Mouse (Mus musculus): ENCODE measurements around the gene Olfr1420. TPM values are rescaled to one million over a fixed set of nuclear protein-coding genes. Genes with fewer than 3 reads are reported as not detected.
"Not testable (repeated sequence)": the region's sequence is repeated elsewhere in the genome, so short reads cannot be mapped to it uniquely, and the experiment has no call there.

Gene Olfr1420
- total and polyA plus RNA-seq, 2 experiments from 2014 or later, result 0.11 TPM; not detected in 1

DNA sequence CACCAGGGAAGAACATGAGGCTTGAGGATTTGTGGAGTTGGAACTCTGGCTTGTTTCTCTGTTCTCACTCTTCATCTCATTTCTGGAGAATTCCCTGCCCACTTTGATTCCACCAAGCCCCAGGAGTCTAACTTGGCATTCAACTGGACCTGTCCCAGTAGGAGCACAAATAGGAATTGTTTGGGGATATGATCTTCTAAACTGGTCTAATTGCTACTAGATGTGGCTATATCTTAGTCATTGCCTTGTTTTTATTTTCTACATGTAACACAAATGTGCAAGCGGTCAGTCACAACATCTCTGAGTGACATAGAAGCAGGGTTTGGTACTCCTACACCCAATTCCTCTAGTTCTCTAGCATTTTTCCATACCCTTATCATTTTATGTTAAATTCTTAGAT, 25.4 kb upstream of the Olfr1420 start, which contains the start of gene Olfr1418:
Olfr1418 (minus strand) TSS at position 101 of the 400 bp plus-strand sequence.
- no peaks in the 10 kb centered on the region for H3K4me1 ChIP-seq (ENCODE audit: control insufficient read depth, insufficient read depth)
- H3K4me3 ChIP-seq (ENCODE audit: low read depth, low read length), result no peak within 1 kb of the TSS
- no peak for DNase-seq (ENCODE audit: low spot score)
- H3K27me3 ChIP-seq (ENCODE audit: control insufficient read depth, insufficient read depth, low read length), result no peaks in the 10 kb centered on the region
- H3K27ac ChIP-seq (ENCODE audit: low read depth), result no peak within 1 kb of the TSS
- no peak for ATAC-seq (ENCODE audit: insufficient read depth, low read depth)
- no peak within 1 kb of the TSS for H3K9ac ChIP-seq (replicated peaks; ENCODE audit: low read depth, low read length)
- H3K36me3 ChIP-seq (replicated peaks; ENCODE audit: control insufficient read depth, insufficient read depth, low read length), result no peaks in the 10 kb centered on the region
- H3K9me3 ChIP-seq (replicated peaks; ENCODE audit: control insufficient read depth, low read length), result no peaks in the 10 kb centered on the region
- TF ChIP-seq CTCF (IDR thresholded peaks at IDR 0.05; ENCODE audit: low read depth) (no peak), EP300 (IDR thresholded peaks at IDR 0.05; ENCODE audit: low read depth) (no peak)
- 84% methylated on average over 1 of the region's 1 CpGs for WGBS
- no peak within 1 kb of the TSS for H3K4me2 ChIP-seq (ENCODE audit: low read depth, low read length)

DNA sequence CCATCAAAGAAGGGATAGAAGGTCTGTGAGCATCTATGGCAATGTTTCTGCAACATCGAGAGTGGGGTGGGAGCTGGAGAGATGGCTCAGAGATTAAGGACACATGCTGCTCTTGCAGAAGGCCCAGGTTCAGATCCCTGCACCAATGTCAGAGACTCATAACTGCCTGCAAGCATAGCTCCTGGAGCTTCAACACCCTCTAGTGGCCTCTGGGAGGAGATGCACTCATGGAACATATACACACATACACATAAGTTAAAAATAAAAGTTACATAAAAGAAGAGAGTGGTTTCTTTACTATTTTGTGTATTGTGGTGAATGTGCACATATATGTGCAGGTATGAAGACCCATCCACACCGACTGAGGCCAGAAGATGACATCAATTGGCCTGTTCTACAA, 18.5 kb upstream of the Olfr1420 start:
- H3K4me1 ChIP-seq (ENCODE audit: control insufficient read depth, insufficient read depth), result no peaks in the 10 kb centered on the region
- no peaks in the 10 kb centered on the region for H3K27me3 ChIP-seq (ENCODE audit: control insufficient read depth, insufficient read depth, low read length)
- ATAC-seq (ENCODE audit: insufficient read depth, low read depth) (no peak), DNase-seq (ENCODE audit: low spot score) (no peak)
- H3K36me3 ChIP-seq (replicated peaks; ENCODE audit: control insufficient read depth, insufficient read depth, low read length), result no peaks in the 10 kb centered on the region
- no peak overlapping the region for H3K4me2 ChIP-seq (ENCODE audit: low read depth, low read length)
- no peak overlapping the region for H3K9ac ChIP-seq (replicated peaks; ENCODE audit: low read depth, low read length)
- H3K4me3 ChIP-seq (ENCODE audit: low read depth, low read length), result no peak overlapping the region
- H3K9me3 ChIP-seq (replicated peaks; ENCODE audit: control insufficient read depth, low read length), result no peaks in the 10 kb centered on the region; the same call in 1 of the 2 replicates
- no peak overlapping the region for H3K27ac ChIP-seq (ENCODE audit: low read depth)
- WGBS, result 73% methylated on average over 2 of the region's 2 CpGs
- TF ChIP-seq EP300 (IDR thresholded peaks at IDR 0.05; ENCODE audit: low read depth), result no peak
- TF ChIP-seq CTCF (IDR thresholded peaks at IDR 0.05; ENCODE audit: low read depth), result no peak

DNA sequence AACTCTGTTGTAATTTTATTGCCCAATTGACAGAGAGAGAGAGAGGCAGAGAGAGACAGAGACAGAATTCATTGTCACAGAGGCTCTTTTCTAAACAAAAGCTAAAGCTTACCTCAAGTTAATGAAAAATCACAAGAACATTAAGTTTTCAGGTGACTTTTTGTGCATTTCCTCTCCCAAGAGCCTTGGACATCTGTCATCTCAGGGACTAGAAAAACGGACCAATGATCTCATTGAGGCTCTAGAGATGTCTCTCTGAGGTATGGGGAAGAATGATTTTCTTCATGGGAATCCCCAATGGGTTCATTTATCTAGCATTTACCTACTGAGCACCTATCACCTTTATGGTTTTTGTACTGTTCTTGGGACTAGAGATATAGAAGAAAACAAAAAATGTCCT, 11.4 kb upstream of the Olfr1420 start, which contains the start of gene Olfr1419:
Olfr1419 (minus strand) TSS at position 101 of the 400 bp plus-strand sequence.
- H3K9ac ChIP-seq (replicated peaks; ENCODE audit: low read depth, low read length), result no peak within 1 kb of the TSS
- 20% methylated on average over 1 of the region's 1 CpGs for WGBS
- H3K27ac ChIP-seq (ENCODE audit: low read depth), result no peak within 1 kb of the TSS

DNA sequence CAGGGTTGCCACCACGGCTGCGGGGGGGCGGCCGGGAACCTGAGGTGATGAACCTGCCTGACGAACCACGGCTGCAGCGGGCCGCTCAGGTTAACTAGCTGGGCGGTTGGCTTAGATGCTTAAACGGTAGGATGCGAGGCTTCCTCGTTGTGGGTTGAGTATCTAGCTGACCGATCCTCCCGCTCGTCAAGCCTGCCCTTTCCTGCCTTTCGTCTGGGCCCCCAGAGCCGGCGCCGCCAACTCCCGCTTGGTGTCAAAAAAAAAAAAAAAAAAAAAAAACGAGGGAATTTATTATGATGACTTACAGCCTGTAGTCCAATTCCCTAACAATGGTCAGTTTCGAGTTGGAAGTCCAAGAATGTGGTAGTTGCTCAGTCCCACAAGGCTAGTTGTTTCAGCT, 8.0 kb upstream of the Olfr1420 start:
- H3K4me2 ChIP-seq (ENCODE audit: low read depth, low read length), result peak overlapping the region; percentile 16; the same call in 1 of the 2 replicates
- ATAC-seq (ENCODE audit: insufficient read depth, low read depth); H3K27ac ChIP-seq (ENCODE audit: low read depth); H3K4me1 ChIP-seq (ENCODE audit: control insufficient read depth, insufficient read depth); DNase-seq (ENCODE audit: low spot score); H3K36me3 ChIP-seq (replicated peaks; ENCODE audit: control insufficient read depth, insufficient read depth, low read length); H3K4me3 ChIP-seq (ENCODE audit: low read depth, low read length); H3K27me3 ChIP-seq (ENCODE audit: control insufficient read depth, insufficient read depth, low read length); H3K9me3 ChIP-seq (replicated peaks; ENCODE audit: control insufficient read depth, low read length); H3K9ac ChIP-seq (replicated peaks; ENCODE audit: low read depth, low read length): not testable (repeated sequence)
- 47% methylated on average over 20 of the region's 22 CpGs for WGBS

More for the DNA sequence above, 11.4 kb upstream of the Olfr1420 start, which contains the start of gene Olfr1419:
- Histone ChIP-seq H3K36me3 (replicated peaks; ENCODE audit: control insufficient read depth, insufficient read depth, low read length) (no peaks in the 10 kb centered on the region), H3K4me2 (ENCODE audit: low read depth, low read length) (no peak within 1 kb of the TSS), H3K4me3 (ENCODE audit: low read depth, low read length) (no peak within 1 kb of the TSS), H3K4me1 (ENCODE audit: control insufficient read depth, insufficient read depth) (no peaks in the 10 kb centered on the region), H3K9me3 (replicated peaks; ENCODE audit: control insufficient read depth, low read length) (no peaks in the 10 kb centered on the region), H3K27me3 (ENCODE audit: control insufficient read depth, insufficient read depth, low read length) (no peaks in the 10 kb centered on the region)
- DNase-seq (ENCODE audit: low spot score) (no peak), ATAC-seq (ENCODE audit: insufficient read depth, low read depth) (no peak)
- TF ChIP-seq CTCF (IDR thresholded peaks at IDR 0.05; ENCODE audit: low read depth) (no peak), EP300 (IDR thresholded peaks at IDR 0.05; ENCODE audit: low read depth) (no peak)

DNA sequence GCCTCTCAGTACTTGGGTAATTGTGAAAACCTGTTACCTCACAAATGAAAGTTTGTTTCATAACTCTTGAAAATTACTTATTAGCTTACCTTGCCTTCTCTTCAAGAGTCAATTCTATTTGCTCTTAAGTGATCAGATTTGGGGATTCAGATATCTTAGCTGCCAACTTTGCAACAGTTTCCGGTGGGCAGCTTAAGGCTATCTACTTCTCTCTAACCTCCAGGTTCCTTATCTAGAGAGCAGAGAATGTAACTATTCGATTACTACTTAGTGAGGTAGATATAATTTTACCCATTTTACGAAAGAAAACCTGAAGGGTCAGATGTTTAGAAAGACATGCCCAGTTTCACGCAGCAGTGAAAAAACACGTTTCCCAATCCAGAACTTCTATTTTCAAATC, 24.7 kb downstream of the Olfr1420 start:
- Histone ChIP-seq H3K36me3 (replicated peaks; ENCODE audit: control insufficient read depth, insufficient read depth, low read length) (peaks cover 10% of the 10 kb centered on the region; the same call in 1 of the 2 replicates), H3K9me3 (replicated peaks; ENCODE audit: control insufficient read depth, low read length) (no peaks in the 10 kb centered on the region), H3K27ac (ENCODE audit: low read depth) (peak overlapping the region; percentile 95), H3K9ac (replicated peaks; ENCODE audit: low read depth, low read length) (peak overlapping the region; percentile 60; the same call in 1 of the 2 replicates), H3K4me1 (ENCODE audit: control insufficient read depth, insufficient read depth) (peaks cover 9% of the 10 kb centered on the region), H3K4me3 (ENCODE audit: low read depth, low read length) (peak overlapping the region; percentile 96), H3K27me3 (ENCODE audit: control insufficient read depth, insufficient read depth, low read length) (no peaks in the 10 kb centered on the region), H3K4me2 (ENCODE audit: low read depth, low read length) (peak overlapping the region; percentile 81)
- DNase-seq (ENCODE audit: low spot score) (no peak), ATAC-seq (ENCODE audit: insufficient read depth, low read depth) (no peak)
- TF ChIP-seq EP300 (IDR thresholded peaks at IDR 0.05; ENCODE audit: low read depth) (no peak), CTCF (IDR thresholded peaks at IDR 0.05; ENCODE audit: low read depth) (no peak)
- 71% methylated on average over 5 of the region's 5 CpGs for WGBS

DNA sequence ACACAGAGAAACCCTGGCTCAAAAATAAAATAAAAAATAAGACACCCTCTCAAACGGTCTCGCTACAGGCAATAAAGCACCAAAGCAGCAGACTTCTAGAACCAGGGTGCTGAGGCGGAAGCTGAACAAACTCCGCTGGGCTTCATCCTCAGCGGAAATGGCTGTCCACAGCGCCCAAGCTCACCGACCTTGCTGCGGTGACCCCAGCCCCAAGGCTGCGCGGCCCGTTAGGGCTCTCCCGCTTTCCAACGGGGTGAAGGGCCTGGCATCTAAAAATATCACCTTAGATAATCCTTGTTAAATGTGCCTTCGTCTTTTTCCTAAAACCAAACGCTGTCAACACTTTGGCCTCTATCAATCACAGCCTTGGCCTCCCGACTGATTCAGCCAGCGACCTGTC, 25.2 kb downstream of the Olfr1420 start:
- WGBS, result 4% methylated on average over 17 of the region's 17 CpGs
- no peaks in the 10 kb centered on the region for H3K27me3 ChIP-seq (ENCODE audit: control insufficient read depth, insufficient read depth, low read length)
- peak overlapping the region; percentile 81 for H3K4me2 ChIP-seq (ENCODE audit: low read depth, low read length)
- no peak for DNase-seq (ENCODE audit: low spot score)
- TF ChIP-seq EP300 (IDR thresholded peaks at IDR 0.05; ENCODE audit: low read depth) (peak; percentile 85), CTCF (IDR thresholded peaks at IDR 0.05; ENCODE audit: low read depth) (no peak)
- peak overlapping the region; percentile 60 for H3K9ac ChIP-seq (replicated peaks; ENCODE audit: low read depth, low read length)
- H3K36me3 ChIP-seq (replicated peaks; ENCODE audit: control insufficient read depth, insufficient read depth, low read length), result peaks cover 10% of the 10 kb centered on the region; the same call in 1 of the 2 replicates
- peaks cover 15% of the 10 kb centered on the region for H3K4me1 ChIP-seq (ENCODE audit: control insufficient read depth, insufficient read depth)
- H3K27ac ChIP-seq (ENCODE audit: low read depth), result peak overlapping the region; percentile 95
- H3K9me3 ChIP-seq (replicated peaks; ENCODE audit: control insufficient read depth, low read length), result no peaks in the 10 kb centered on the region
- peak; percentile 54 for ATAC-seq (ENCODE audit: insufficient read depth, low read depth)
- peak overlapping the region; percentile 96 for H3K4me3 ChIP-seq (ENCODE audit: low read depth, low read length)

Measured in heart, postnatal 0 days (tissue).